Mouse (Mus musculus): ENCODE results near the gene Samd15. TPM values are rescaled to one million over a fixed set of nuclear protein-coding genes. Genes with fewer than 3 reads are reported as not detected.

The Samd15 gene
- polyA plus RNA-seq, 1 experiment from 2014 or later = 1.6 TPM

GRCm38 (mm10) chr12:87216053-87216452, 16.5 kb downstream of the Samd15 start:
- WGBS = 69% methylated on average over 2 of the region's 2 CpGs
- Histone ChIP-seq H3K4me3 (ENCODE audit: low read depth, low read length) (no peak overlapping the region), H3K4me1 (replicated peaks; ENCODE audit: control insufficient read depth, insufficient read depth, low read length) (no peaks in the 10 kb centered on the region), H3K36me3 (ENCODE audit: control insufficient read depth, insufficient read depth, low read length) (no peaks in the 10 kb centered on the region), H3K27ac (ENCODE audit: low read depth, low read length) (no peak overlapping the region), H3K9me3 (ENCODE audit: control insufficient read depth, low read length) (no peaks in the 10 kb centered on the region), H3K9ac (ENCODE audit: low read length) (no peak overlapping the region), H3K27me3 (ENCODE audit: control insufficient read depth, insufficient read depth, low read length) (no peaks in the 10 kb centered on the region), H3K4me2 (ENCODE audit: low read depth, low read length, severe bottlenecking) (no peak overlapping the region)
- DNase-seq (ENCODE audit: low spot score) = no peak
- ATAC-seq (replicated peaks; ENCODE audit: low FRiP score) = no peak

- ATAC-seq (replicated peaks; ENCODE audit: low FRiP score) = no peak
- Histone ChIP-seq H3K9me3 (ENCODE audit: control insufficient read depth, low read length) (no peaks in the 10 kb centered on the region), H3K4me1 (replicated peaks; ENCODE audit: control insufficient read depth, insufficient read depth, low read length) (no peaks in the 10 kb centered on the region), H3K36me3 (ENCODE audit: control insufficient read depth, insufficient read depth, low read length) (no peaks in the 10 kb centered on the region), H3K27ac (ENCODE audit: low read depth, low read length) (no peak overlapping the region), H3K9ac (ENCODE audit: low read length) (no peak overlapping the region), H3K27me3 (ENCODE audit: control insufficient read depth, insufficient read depth, low read length) (no peaks in the 10 kb centered on the region), H3K4me2 (ENCODE audit: low read depth, low read length, severe bottlenecking) (no peak overlapping the region), H3K4me3 (ENCODE audit: low read depth, low read length) (no peak overlapping the region)
- no peak for DNase-seq (ENCODE audit: low spot score)
These were observed 18.1 kb downstream of the Samd15 start for GRCm38 (mm10) chr12:87217596-87217995.

GRCm38 (mm10) chr12:87219362-87219761, 19.8 kb downstream of the Samd15 start:
- ATAC-seq (replicated peaks; ENCODE audit: low FRiP score) (no peak), DNase-seq (ENCODE audit: low spot score) (no peak)
- 81% methylated on average over 7 of the region's 7 CpGs for WGBS
- H3K9me3 ChIP-seq (ENCODE audit: control insufficient read depth, low read length) = no peaks in the 10 kb centered on the region
- no peaks in the 10 kb centered on the region for H3K27me3 ChIP-seq (ENCODE audit: control insufficient read depth, insufficient read depth, low read length)
- H3K9ac ChIP-seq (ENCODE audit: low read length) = no peak overlapping the region
- no peak overlapping the region for H3K4me2 ChIP-seq (ENCODE audit: low read depth, low read length, severe bottlenecking)
- H3K4me3 ChIP-seq (ENCODE audit: low read depth, low read length) = no peak overlapping the region
- H3K36me3 ChIP-seq (ENCODE audit: control insufficient read depth, insufficient read depth, low read length) = no peaks in the 10 kb centered on the region
- no peaks in the 10 kb centered on the region for H3K4me1 ChIP-seq (replicated peaks; ENCODE audit: control insufficient read depth, insufficient read depth, low read length)
- no peak overlapping the region for H3K27ac ChIP-seq (ENCODE audit: low read depth, low read length)

GRCm38 (mm10) chr12:87224950-87225349, 25.4 kb downstream of the Samd15 start:
- ATAC-seq (replicated peaks; ENCODE audit: low FRiP score) (no peak), DNase-seq (ENCODE audit: low spot score) (no peak)
- no peak overlapping the region for H3K9ac ChIP-seq (ENCODE audit: low read length)
- H3K4me2 ChIP-seq (ENCODE audit: low read depth, low read length, severe bottlenecking) = no peak overlapping the region
- H3K36me3 ChIP-seq (ENCODE audit: control insufficient read depth, insufficient read depth, low read length) = no peaks in the 10 kb centered on the region
- H3K27me3 ChIP-seq (ENCODE audit: control insufficient read depth, insufficient read depth, low read length) = no peaks in the 10 kb centered on the region
- H3K4me3 ChIP-seq (ENCODE audit: low read depth, low read length) = no peak overlapping the region
- WGBS = 71% methylated on average over 10 of the region's 10 CpGs
- no peaks in the 10 kb centered on the region for H3K9me3 ChIP-seq (ENCODE audit: control insufficient read depth, low read length)
- no peaks in the 10 kb centered on the region for H3K4me1 ChIP-seq (replicated peaks; ENCODE audit: control insufficient read depth, insufficient read depth, low read length)
- no peak overlapping the region for H3K27ac ChIP-seq (ENCODE audit: low read depth, low read length)

- no peak overlapping the region for H3K27ac ChIP-seq (ENCODE audit: low read depth, low read length)
- WGBS = 79% methylated on average over 7 of the region's 7 CpGs
- H3K9ac ChIP-seq (ENCODE audit: low read length) = no peak overlapping the region
- no peaks in the 10 kb centered on the region for H3K27me3 ChIP-seq (ENCODE audit: control insufficient read depth, insufficient read depth, low read length)
- DNase-seq (ENCODE audit: low spot score) (no peak), ATAC-seq (replicated peaks; ENCODE audit: low FRiP score) (no peak)
- H3K4me3 ChIP-seq (ENCODE audit: low read depth, low read length) = no peak overlapping the region
- no peaks in the 10 kb centered on the region for H3K4me1 ChIP-seq (replicated peaks; ENCODE audit: control insufficient read depth, insufficient read depth, low read length)
- no peaks in the 10 kb centered on the region for H3K9me3 ChIP-seq (ENCODE audit: control insufficient read depth, low read length)
- H3K4me2 ChIP-seq (ENCODE audit: low read depth, low read length, severe bottlenecking) = no peak overlapping the region
- H3K36me3 ChIP-seq (ENCODE audit: control insufficient read depth, insufficient read depth, low read length) = no peaks in the 10 kb centered on the region
These were observed 27.3 kb downstream of the Samd15 start for GRCm38 (mm10) chr12:87226801-87227200.

- Histone ChIP-seq H3K9me3 (ENCODE audit: control insufficient read depth, low read length) (no peaks in the 10 kb centered on the region), H3K27ac (ENCODE audit: low read depth, low read length) (no peak overlapping the region), H3K9ac (ENCODE audit: low read length) (no peak overlapping the region), H3K4me2 (ENCODE audit: low read depth, low read length, severe bottlenecking) (no peak overlapping the region), H3K4me3 (ENCODE audit: low read depth, low read length) (no peak overlapping the region), H3K27me3 (ENCODE audit: control insufficient read depth, insufficient read depth, low read length) (no peaks in the 10 kb centered on the region), H3K36me3 (ENCODE audit: control insufficient read depth, insufficient read depth, low read length) (no peaks in the 10 kb centered on the region), H3K4me1 (replicated peaks; ENCODE audit: control insufficient read depth, insufficient read depth, low read length) (no peaks in the 10 kb centered on the region)
- WGBS = 95% methylated on average over 2 of the region's 2 CpGs
- DNase-seq (ENCODE audit: low spot score) (no peak), ATAC-seq (replicated peaks; ENCODE audit: low FRiP score) (no peak)
These were observed 30.1 kb downstream of the Samd15 start for GRCm38 (mm10) chr12:87229633-87230032.

- Histone ChIP-seq H3K4me2 (ENCODE audit: low read depth, low read length, severe bottlenecking) (no peak overlapping the region), H3K9me3 (ENCODE audit: control insufficient read depth, low read length) (no peaks in the 10 kb centered on the region), H3K36me3 (ENCODE audit: control insufficient read depth, insufficient read depth, low read length) (no peaks in the 10 kb centered on the region), H3K9ac (ENCODE audit: low read length) (no peak overlapping the region), H3K4me1 (replicated peaks; ENCODE audit: control insufficient read depth, insufficient read depth, low read length) (no peaks in the 10 kb centered on the region), H3K27me3 (ENCODE audit: control insufficient read depth, insufficient read depth, low read length) (no peaks in the 10 kb centered on the region), H3K4me3 (ENCODE audit: low read depth, low read length) (no peak overlapping the region), H3K27ac (ENCODE audit: low read depth, low read length) (no peak overlapping the region)
- DNase-seq (ENCODE audit: low spot score) (no peak), ATAC-seq (replicated peaks; ENCODE audit: low FRiP score) (no peak)
These were observed 30.9 kb downstream of the Samd15 start for GRCm38 (mm10) chr12:87230379-87230895.

GRCm38 (mm10) chr12:87236882-87237483, 37.5 kb downstream of the Samd15 start:
- H3K27me3 ChIP-seq (ENCODE audit: control insufficient read depth, insufficient read depth, low read length) = no peaks in the 10 kb centered on the region
- H3K27ac ChIP-seq (ENCODE audit: low read depth, low read length) = no peak overlapping the region
- DNase-seq (ENCODE audit: low spot score) (no peak), ATAC-seq (replicated peaks; ENCODE audit: low FRiP score) (no peak)
- H3K9ac ChIP-seq (ENCODE audit: low read length) = no peak overlapping the region
- 86% methylated on average over 5 of the region's 5 CpGs for WGBS
- no peak overlapping the region for H3K4me3 ChIP-seq (ENCODE audit: low read depth, low read length)
- H3K9me3 ChIP-seq (ENCODE audit: control insufficient read depth, low read length) = no peaks in the 10 kb centered on the region
- H3K4me2 ChIP-seq (ENCODE audit: low read depth, low read length, severe bottlenecking) = no peak overlapping the region
- no peaks in the 10 kb centered on the region for H3K4me1 ChIP-seq (replicated peaks; ENCODE audit: control insufficient read depth, insufficient read depth, low read length)
- peaks cover 7% of the 10 kb centered on the region; the same call in 1 of the 2 replicates for H3K36me3 ChIP-seq (ENCODE audit: control insufficient read depth, insufficient read depth, low read length)

GRCm38 (mm10) chr12:87238632-87239031, 39.1 kb downstream of the Samd15 start, which contains the start of gene Noxred1:
TSS of gene Noxred1 (minus strand) at chr12:87238732.
- H3K4me2 ChIP-seq (ENCODE audit: low read depth, low read length, severe bottlenecking) = no peak within 1 kb of the TSS
- 97% methylated on average over 1 of the region's 1 CpGs for WGBS
- H3K4me1 ChIP-seq (replicated peaks; ENCODE audit: control insufficient read depth, insufficient read depth, low read length) = no peaks in the 10 kb centered on the region
- no peaks in the 10 kb centered on the region for H3K9me3 ChIP-seq (ENCODE audit: control insufficient read depth, low read length)
- H3K4me3 ChIP-seq (ENCODE audit: low read depth, low read length) = no peak within 1 kb of the TSS
- no peak for DNase-seq (ENCODE audit: low spot score)
- H3K36me3 ChIP-seq (ENCODE audit: control insufficient read depth, insufficient read depth, low read length) = peaks cover 7% of the 10 kb centered on the region; the same call in 1 of the 2 replicates
- no peak for ATAC-seq (replicated peaks; ENCODE audit: low FRiP score)
- no peak within 1 kb of the TSS for H3K9ac ChIP-seq (ENCODE audit: low read length)
- no peaks in the 10 kb centered on the region for H3K27me3 ChIP-seq (ENCODE audit: control insufficient read depth, insufficient read depth, low read length)
- no peak within 1 kb of the TSS for H3K27ac ChIP-seq (ENCODE audit: low read depth, low read length)
